In the genomic region with DNA sequence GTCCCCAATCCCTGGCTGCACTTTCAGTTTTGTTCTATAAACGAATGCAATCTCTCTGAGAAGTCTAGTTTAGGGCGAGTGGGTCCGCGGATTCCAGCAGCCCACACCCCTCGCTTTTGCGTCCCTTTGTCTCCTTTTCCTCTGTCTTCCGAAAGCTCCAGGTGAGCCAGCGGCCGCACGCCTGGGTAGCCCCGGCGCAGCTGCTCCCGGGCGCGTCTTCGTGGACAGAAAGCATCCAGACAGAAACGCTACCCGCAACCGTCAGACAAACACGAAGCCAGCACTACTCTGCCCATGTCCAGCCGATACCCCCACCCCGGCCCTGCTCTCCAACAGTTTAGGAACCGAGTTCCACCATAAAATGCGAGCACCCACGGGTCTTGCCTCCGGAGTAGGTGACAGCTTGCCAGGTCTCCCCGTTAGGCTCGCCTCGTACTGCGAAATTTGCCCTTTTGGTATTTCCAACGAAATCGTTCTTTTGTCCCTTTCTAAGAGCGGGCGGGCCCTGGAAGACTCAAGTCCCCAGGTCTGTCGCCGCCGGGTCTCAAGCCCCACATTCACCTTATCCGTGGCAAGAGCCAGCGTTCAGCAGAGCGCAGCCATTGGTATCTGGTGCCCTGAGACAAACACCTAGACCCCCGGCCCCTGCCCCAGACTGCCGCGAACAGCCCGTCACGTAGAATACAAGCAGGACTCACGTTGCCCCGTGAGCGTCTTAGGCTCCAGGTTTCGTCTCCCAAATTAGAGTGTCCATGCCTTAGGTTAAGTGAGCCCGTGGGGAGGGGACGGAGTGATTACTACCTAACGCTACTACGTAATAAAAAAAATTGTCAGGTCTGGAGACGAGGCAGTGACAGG, we compare ENCODE assay signal across 7 mouse cellular contexts. TPM values are rescaled to one million over a fixed set of nuclear protein-coding genes. Genes with fewer than 3 reads are reported as not detected.
DNase-seq lines count a peak whose midpoint lies in the region; ATAC-seq lines count a peak whose summit lies in the region.

No protein-coding gene starts in this region.

- peak overlapping the region; percentile 50 for H3K4me3 ChIP-seq in embryonic facial prominence, embryonic 15.5 days (replicated peaks)
- H3K4me3 ChIP-seq in hindbrain, embryonic 14.5 days (replicated peaks; ENCODE audit: low read length), result no peak overlapping the region; the same call in 1 of the 2 replicates
- peak overlapping the region; percentile 23 for H3K4me3 ChIP-seq in liver, embryonic 13.5 days (replicated peaks)
- H3K4me3 ChIP-seq in stomach, embryonic 16.5 days (replicated peaks; ENCODE audit: low read length), result peak overlapping the region; percentile 20

- no peaks in the 10 kb centered on the region for H3K9me3 ChIP-seq in embryonic facial prominence, embryonic 15.5 days (replicated peaks)
- H3K9me3 ChIP-seq in hindbrain, embryonic 14.5 days (ENCODE audit: control insufficient read depth, low read length), result no peaks in the 10 kb centered on the region
- no peaks in the 10 kb centered on the region for H3K9me3 ChIP-seq in liver, embryonic 13.5 days (replicated peaks)
- no peaks in the 10 kb centered on the region for H3K9me3 ChIP-seq in stomach, embryonic 16.5 days (replicated peaks; ENCODE audit: control insufficient read depth, low read length)

- H3K4me2 ChIP-seq in embryonic facial prominence, embryonic 15.5 days (replicated peaks), result peak overlapping the region; percentile 72
- H3K4me2 ChIP-seq in hindbrain, embryonic 14.5 days (replicated peaks), result 0 out of 2 replicates have a peak overlapping the region, but pooled peaks have one; percentile 17
- H3K4me2 ChIP-seq in liver, embryonic 13.5 days, result 0 out of 2 replicates have a peak overlapping the region, but pooled peaks have one; percentile 12
- 0 out of 2 replicates have a peak overlapping the region, but pooled peaks have one; percentile 27 for H3K4me2 ChIP-seq in stomach, embryonic 16.5 days (ENCODE audit: low read depth, low read length)

- peaks cover 30% of the 10 kb centered on the region for H3K4me1 ChIP-seq in embryonic facial prominence, embryonic 15.5 days
- H3K4me1 ChIP-seq in hindbrain, embryonic 14.5 days (replicated peaks; ENCODE audit: control insufficient read depth, insufficient read depth, low read length), result peaks cover 8% of the 10 kb centered on the region; the same call in 1 of the 2 replicates
- H3K4me1 ChIP-seq in liver, embryonic 13.5 days (replicated peaks), result peaks cover 13% of the 10 kb centered on the region
- H3K4me1 ChIP-seq in stomach, embryonic 16.5 days (ENCODE audit: control insufficient read depth, insufficient read depth, low read length), result peaks cover 20% of the 10 kb centered on the region

- peak overlapping the region; percentile 45 for H3K9ac ChIP-seq in embryonic facial prominence, embryonic 15.5 days
- no peak overlapping the region for H3K9ac ChIP-seq in hindbrain, embryonic 14.5 days
- H3K9ac ChIP-seq in liver, embryonic 13.5 days, result no peak overlapping the region
- H3K9ac ChIP-seq in stomach, embryonic 16.5 days (ENCODE audit: low read length), result no peak overlapping the region

- peaks cover 77% of the 10 kb centered on the region for H3K27me3 ChIP-seq in embryonic facial prominence, embryonic 15.5 days
- H3K27me3 ChIP-seq in hindbrain, embryonic 14.5 days (ENCODE audit: control insufficient read depth, insufficient read depth, low read length), result peaks cover 73% of the 10 kb centered on the region
- H3K27me3 ChIP-seq in liver, embryonic 13.5 days, result peaks cover 99% of the 10 kb centered on the region
- peaks cover 79% of the 10 kb centered on the region for H3K27me3 ChIP-seq in stomach, embryonic 16.5 days (ENCODE audit: control insufficient read depth, insufficient read depth, low read length)

- H3K36me3 ChIP-seq in embryonic facial prominence, embryonic 15.5 days, result no peaks in the 10 kb centered on the region
- H3K36me3 ChIP-seq in hindbrain, embryonic 14.5 days (replicated peaks; ENCODE audit: control insufficient read depth, insufficient read depth), result no peaks in the 10 kb centered on the region
- H3K36me3 ChIP-seq in liver, embryonic 13.5 days, result no peaks in the 10 kb centered on the region
- no peaks in the 10 kb centered on the region for H3K36me3 ChIP-seq in stomach, embryonic 16.5 days (ENCODE audit: control insufficient read depth, insufficient read depth, low read length)

- WGBS in embryonic facial prominence, embryonic 15.5 days, result 1% methylated on average over 54 of the region's 54 CpGs
- WGBS in hindbrain, embryonic 14.5 days, result under 1% methylated on average over 54 of the region's 54 CpGs
- WGBS in liver, embryonic 13.5 days (ENCODE audit: insufficient replicate concordance), result 1% methylated on average over 54 of the region's 54 CpGs
- WGBS in stomach, embryonic 16.5 days, result 1% methylated on average over 54 of the region's 54 CpGs

- DNase-seq in ovary, postnatal 36 days (ENCODE audit: low spot score), result peak; percentile 34
- no peak for DNase-seq in ovary, postnatal 14 days (ENCODE audit: low spot score)
- no peak for DNase-seq in hindbrain, embryonic 14.5 days (ENCODE audit: low spot score)
- no peak for DNase-seq in liver, embryonic 13.5 days
- no peak for DNase-seq in layer of hippocampus, adult 11-12 months (ENCODE audit: low spot score)

- no peak for ATAC-seq in embryonic facial prominence, embryonic 15.5 days (ENCODE audit: insufficient number of reproducible peaks, low FRiP score, low TSS enrichment, low read depth)
- ATAC-seq in hindbrain, embryonic 14.5 days (ENCODE audit: low FRiP score), result no peak
- ATAC-seq in liver, embryonic 13.5 days (ENCODE audit: low read depth), result no peak
- ATAC-seq in stomach, embryonic 16.5 days (ENCODE audit: insufficient read depth, low FRiP score), result no peak

- H3K27ac ChIP-seq in embryonic facial prominence, embryonic 15.5 days (replicated peaks), result peak overlapping the region; percentile 80
- no peak overlapping the region for H3K27ac ChIP-seq in hindbrain, embryonic 14.5 days
- H3K27ac ChIP-seq in liver, embryonic 13.5 days, result no peak overlapping the region
- no peak overlapping the region for H3K27ac ChIP-seq in stomach, embryonic 16.5 days (ENCODE audit: low read length)

RNA-seq across cellular contexts. Expression of a gene that starts 0.9 kb away (rescaled TPM):
- 29.9 and 33.6 TPM in 2 replicates for polyA plus RNA-seq in embryonic facial prominence, embryonic 15.5 days (2015; fragmentation: Nextera tagmentation; extraction: Ambion mirVana)
- 0.35 TPM in 1 of 2 replicates, not detected in the other for polyA plus RNA-seq in hindbrain, embryonic 14.5 days (2014; fragmentation: Nextera tagmentation; extraction: Ambion mirVana)
- not detected in 2 replicates for polyA plus RNA-seq in liver, embryonic 13.5 days (2015; fragmentation: Nextera tagmentation; extraction: Ambion mirVana)
- 0.12 TPM in 1 of 2 replicates, not detected in the other for polyA plus RNA-seq in stomach, embryonic 16.5 days (2015; fragmentation: Nextera tagmentation; extraction: Ambion mirVana)

Comparison
In these comparisons a context has a peak if more than half of its experiments do, and no peak if none do; other contexts are left out.
1. H3K4me2 ChIP-seq: peak in every context shown above with its lines; median percentile 72 in embryonic facial prominence, embryonic 15.5 days; 27 in stomach, embryonic 16.5 days; 17 in hindbrain, embryonic 14.5 days; 12 in liver, embryonic 13.5 days.
2. RNA of a gene that starts 0.9 kb away (polyA plus RNA-seq): 29.9 to 33.6 TPM in embryonic facial prominence, embryonic 15.5 days; 0.35 TPM in hindbrain, embryonic 14.5 days, 0.12 TPM in stomach, embryonic 16.5 days and not detected in liver, embryonic 13.5 days; every median in the first group is over 10 times any median in the second.